Mouse (Mus musculus) cerebellum, adult 9-11 months (tissue): ENCODE results near the gene Crip2.

Experiments
- DNase-seq: peaks from one replicate; pipeline ENCODE4 v3.0.0; 2022

Crip2 gene

GRCm38 (mm10) chr12:113186326-113187010 lies 46.4 kb downstream of the Crip2 start:
- peak; percentile 68 for DNase-seq

- DNase-seq, result no peak
Observed at GRCm38 (mm10) chr12:113187011-113187375, 47.0 kb downstream of the Crip2 start.

GRCm38 (mm10) chr12:113187584-113188295 lies 47.7 kb downstream of the Crip2 start:
- peak; percentile 90 for DNase-seq

- DNase-seq, result peak; percentile 63
Observed at GRCm38 (mm10) chr12:113188349-113189055, 48.5 kb downstream of the Crip2 start.

- DNase-seq, result no peak
Observed at GRCm38 (mm10) chr12:113193423-113193822, 53.4 kb downstream of the Crip2 start.
